Mouse (Mus musculus) forelimb bud, embryonic 11.5 days (tissue): ENCODE data around the gene Dusp1.

Source experiments
- DNase-seq: peaks from one replicate; pipeline ENCODE4 v3.0.0-alpha.2; 2012; ENCODE audit warnings: low read depth, low spot score

Gene Dusp1

GRCm38 (mm10) chr17:26502808-26503671 lies 58.9 kb downstream of the Dusp1 start:
- DNase-seq, result peak; percentile 88

GRCm38 (mm10) chr17:26501826-26502225 lies 60.1 kb downstream of the Dusp1 start:
- no peak for DNase-seq

GRCm38 (mm10) chr17:26498626-26499025 lies 63.3 kb downstream of the Dusp1 start:
- DNase-seq, result no peak

GRCm38 (mm10) chr17:26497416-26497923 lies 64.5 kb downstream of the Dusp1 start:
- DNase-seq, result no peak

- no peak for DNase-seq
Observed at GRCm38 (mm10) chr17:26494642-26495468, 67.1 kb downstream of the Dusp1 start.

- no peak for DNase-seq
Observed at GRCm38 (mm10) chr17:26492246-26492645, 69.7 kb downstream of the Dusp1 start.

GRCm38 (mm10) chr17:26490910-26491309 lies 71.0 kb downstream of the Dusp1 start:
- DNase-seq, result no peak

- DNase-seq, result no peak
Observed at GRCm38 (mm10) chr17:26490072-26490471, 71.9 kb downstream of the Dusp1 start.

- DNase-seq, result no peak
Observed at GRCm38 (mm10) chr17:26488711-26489403, 73.1 kb downstream of the Dusp1 start.

- DNase-seq, result no peak
Observed at GRCm38 (mm10) chr17:26487917-26488316, 74.0 kb downstream of the Dusp1 start.

GRCm38 (mm10) chr17:26487266-26487665 lies 74.7 kb downstream of the Dusp1 start:
- no peak for DNase-seq

GRCm38 (mm10) chr17:26484626-26485421 lies 77.1 kb downstream of the Dusp1 start:
- DNase-seq, result no peak

GRCm38 (mm10) chr17:26480956-26481355 lies 81.0 kb downstream of the Dusp1 start:
- DNase-seq, result no peak

- no peak for DNase-seq
Observed at GRCm38 (mm10) chr17:26479619-26480018, 82.3 kb downstream of the Dusp1 start.

GRCm38 (mm10) chr17:26478672-26479071 lies 83.3 kb downstream of the Dusp1 start:
- no peak for DNase-seq

GRCm38 (mm10) chr17:26476871-26477270 lies 85.1 kb downstream of the Dusp1 start:
- peak; percentile 17 for DNase-seq

GRCm38 (mm10) chr17:26468102-26468894 lies 93.6 kb downstream of the Dusp1 start:
- DNase-seq, result no peak

GRCm38 (mm10) chr17:26467619-26468018 lies 94.3 kb downstream of the Dusp1 start:
- DNase-seq, result no peak

- DNase-seq, result peak; percentile 74
Observed at GRCm38 (mm10) chr17:26466741-26467150, 95.2 kb downstream of the Dusp1 start.

GRCm38 (mm10) chr17:26464972-26465371 lies 97.0 kb downstream of the Dusp1 start:
- DNase-seq, result no peak
